Mouse (Mus musculus) frontal cortex, adult (tissue): ENCODE measurements at regions not wholly inside any gene's neighbourhood (a gene's known extent, or its start where the extent isn't known, plus 50 kb on each side); places are given as distances from the start of the nearest gene placed in this dataset.

Experiments
- ATAC-seq: cut with Nextera tagmentation; 2 replicates; pipeline ENCODE4 v1.9.2; 2017; ENCODE audit warnings: mild to moderate bottlenecking, moderate library complexity, mixed read lengths; ENCODE audit not compliant: low TSS enrichment

GRCm38 (mm10) chr7:71289702-71290101 is 61.6 kb downstream of the Gm10295 start:
- no peak for ATAC-seq

GRCm38 (mm10) chr7:71289266-71289665 is 62.0 kb downstream of the Gm10295 start:
- no peak for ATAC-seq

GRCm38 (mm10) chr7:71287441-71287840 is 63.8 kb downstream of the Gm10295 start:
- ATAC-seq, result no peak

GRCm38 (mm10) chr7:71284246-71284645 is 67.0 kb downstream of the Gm10295 start:
- ATAC-seq, result no peak

GRCm38 (mm10) chr7:71283419-71283818 is 67.9 kb downstream of the Gm10295 start:
- ATAC-seq, result no peak

- no peak for ATAC-seq
These were observed 85.2 kb downstream of the Gm10295 start for GRCm38 (mm10) chr7:71266101-71266500.

GRCm38 (mm10) chr7:71264115-71264514 is 87.2 kb downstream of the Gm10295 start:
- no peak for ATAC-seq

- ATAC-seq, result no peak
These were observed 101.6 kb downstream of the Gm10295 start for GRCm38 (mm10) chr7:71249669-71250068.

GRCm38 (mm10) chr7:71249216-71249615 is 102.1 kb downstream of the Gm10295 start:
- ATAC-seq, result no peak

- no peak for ATAC-seq
These were observed 103.4 kb downstream of the Gm10295 start for GRCm38 (mm10) chr7:71247922-71248321.

GRCm38 (mm10) chr7:71242379-71242911 is 108.8 kb downstream of the Gm10295 start:
- ATAC-seq, result no peak

- no peak for ATAC-seq
These were observed 112.1 kb downstream of the Gm10295 start for GRCm38 (mm10) chr7:71239207-71239606.

- ATAC-seq, result no peak
These were observed 115.0 kb downstream of the Gm10295 start for GRCm38 (mm10) chr7:71236334-71236733.

GRCm38 (mm10) chr7:71234176-71234769 is 117.0 kb downstream of the Gm10295 start:
- no peak for ATAC-seq

GRCm38 (mm10) chr7:71232821-71233815 is 118.2 kb downstream of the Gm10295 start:
- no peak for ATAC-seq

GRCm38 (mm10) chr7:71230901-71231477 is 120.3 kb downstream of the Gm10295 start:
- no peak for ATAC-seq

- no peak for ATAC-seq
These were observed 122.1 kb downstream of the Gm10295 start for GRCm38 (mm10) chr7:71229183-71229582.

GRCm38 (mm10) chr7:71224320-71224865 is 126.9 kb downstream of the Gm10295 start:
- no peak for ATAC-seq

GRCm38 (mm10) chr7:71223513-71224319 is 127.6 kb downstream of the Gm10295 start:
- no peak for ATAC-seq

- ATAC-seq, result no peak
These were observed 133.9 kb downstream of the Gm10295 start for GRCm38 (mm10) chr7:71217344-71217743.

- ATAC-seq, result no peak
These were observed 134.5 kb downstream of the Gm10295 start for GRCm38 (mm10) chr7:71216808-71217207.
